10 mouse cellular contexts compared by ENCODE assay signal in the genomic region with DNA sequence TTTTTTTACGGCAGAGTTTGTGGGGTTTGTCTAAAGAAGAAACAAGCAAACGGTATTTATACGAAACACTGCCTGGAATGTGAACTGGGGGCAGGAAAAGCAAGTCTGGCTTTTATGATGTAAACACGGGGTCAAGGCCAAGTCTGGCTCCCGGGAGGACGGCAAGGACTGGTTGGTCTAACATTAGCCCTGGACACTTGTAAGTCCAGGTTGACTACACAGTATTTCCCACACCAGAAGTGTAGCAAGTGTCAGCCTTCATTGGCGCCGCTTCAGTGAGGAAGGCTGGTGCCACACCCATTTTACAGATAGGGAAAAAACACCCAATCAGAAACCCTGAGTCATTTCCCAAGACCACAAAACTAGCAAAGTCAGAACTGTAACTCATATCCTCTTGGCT. TPM values are rescaled to one million over a fixed set of nuclear protein-coding genes. Genes with fewer than 3 reads are reported as not detected.
DNase-seq lines count a peak whose midpoint lies in the region; ATAC-seq and TF ChIP-seq lines count a peak whose summit lies in the region.
"Had no signal": no experiment of that assay in that cellular context is flagged by ENCODE, and none has a peak within 500 bp of the region (broad histone marks: within the 10 kb centered on the region; RNA-seq: fewer than 3 reads in every experiment).

No protein-coding gene starts in this region.

- peaks cover 16% of the 10 kb centered on the region for H3K4me1 ChIP-seq in kidney, embryonic 14.5 days (ENCODE audit: control insufficient read depth, insufficient read depth, low read length)
- peaks cover 12% of the 10 kb centered on the region for H3K4me1 ChIP-seq in heart, adult 2 months (ENCODE audit: control insufficient read depth, insufficient read depth, low read length)
- peaks cover 45% of the 10 kb centered on the region for H3K4me1 ChIP-seq in kidney, embryonic 16.5 days (ENCODE audit: insufficient read depth, low read length)
- H3K4me1 ChIP-seq in small intestine, adult 2 months (ENCODE audit: control insufficient read depth, insufficient read depth, insufficient read length, low read length) = peaks cover 40% of the 10 kb centered on the region

- H3K9ac ChIP-seq in kidney, embryonic 14.5 days (ENCODE audit: low read depth, low read length) = no peak overlapping the region
- H3K9ac ChIP-seq in heart, adult 2 months (ENCODE audit: low read depth, low read length) = no peak overlapping the region
- no peak overlapping the region for H3K9ac ChIP-seq in kidney, embryonic 16.5 days (replicated peaks; ENCODE audit: low read length)

- H3K9me3 ChIP-seq in kidney, embryonic 14.5 days (ENCODE audit: control insufficient read depth, low read length) = no peaks in the 10 kb centered on the region
- H3K9me3 ChIP-seq in kidney, embryonic 16.5 days (ENCODE audit: low read length) = no peaks in the 10 kb centered on the region

- intact Hi-C loops in heart, adult 2 months (cut with DNase I) = no loop called here

- no peaks in the 10 kb centered on the region for H3K36me3 ChIP-seq in kidney, embryonic 14.5 days (ENCODE audit: control insufficient read depth, insufficient read depth, low read length)
- no peaks in the 10 kb centered on the region for H3K36me3 ChIP-seq in heart, adult 2 months (ENCODE audit: control insufficient read depth, insufficient read depth, low read length)
- no peaks in the 10 kb centered on the region for H3K36me3 ChIP-seq in kidney, embryonic 16.5 days (ENCODE audit: insufficient read depth, low read length)
- peaks cover 8% of the 10 kb centered on the region for H3K36me3 ChIP-seq in small intestine, adult 2 months (ENCODE audit: control insufficient read depth, insufficient read depth, low read length)

- H3K27ac ChIP-seq in kidney, embryonic 14.5 days (ENCODE audit: low read depth, low read length) = no peak overlapping the region
- peak overlapping the region; percentile 53 for H3K27ac ChIP-seq in heart, adult 2 months
- H3K27ac ChIP-seq in kidney, embryonic 16.5 days (ENCODE audit: low read length) = peak overlapping the region; percentile 59
- H3K27ac ChIP-seq in small intestine, adult 2 months (ENCODE audit: insufficient read depth, low read depth, low read length) = peak overlapping the region; percentile 62
- H3K27ac ChIP-seq: macrophage had no signal

- H3K79me2 ChIP-seq in heart, adult 2 months (replicated peaks; ENCODE audit: control insufficient read depth, insufficient read depth, low read length) = no peaks in the 10 kb centered on the region

- DNase-seq in kidney, adult 11 months = peak; percentile 80
- peak; percentile 66 to 67 for DNase-seq in heart, adult 2 months
- DNase-seq in layer of hippocampus, adult 11-12 months (ENCODE audit: low spot score) = no peak
- DNase-seq in layer of hippocampus, adult 18-20 months (ENCODE audit: low spot score in 2 of 2) = no peak
- DNase-seq in thymus, adult 18-20 months = no peak

- H3K4me2 ChIP-seq in kidney, embryonic 14.5 days (replicated peaks; ENCODE audit: low read depth, low read length) = no peak overlapping the region
- 0 out of 2 replicates have a peak overlapping the region, but pooled peaks have one; percentile 8 for H3K4me2 ChIP-seq in kidney, embryonic 16.5 days (replicated peaks; ENCODE audit: low read depth, low read length)

- TF ChIP-seq CTCF in heart, adult 2 months (IDR thresholded peaks at IDR 0.05) = no peak
- TF ChIP-seq CTCF in small intestine, adult 2 months (IDR thresholded peaks at IDR 0.05; ENCODE audit: extremely low read depth, insufficient read length, insufficient replicate concordance, low read depth, low read length) = no peak

- no peak for ATAC-seq in kidney, embryonic 14.5 days (ENCODE audit: low FRiP score, low TSS enrichment)
- ATAC-seq in kidney, embryonic 16.5 days (ENCODE audit: low FRiP score, low TSS enrichment) = no peak

- no peak overlapping the region for H3K4me3 ChIP-seq in kidney, embryonic 14.5 days (ENCODE audit: low read length)
- no peak overlapping the region for H3K4me3 ChIP-seq in heart, adult 2 months
- no peak overlapping the region for H3K4me3 ChIP-seq in kidney, embryonic 16.5 days (ENCODE audit: low read length)
- no peak overlapping the region for H3K4me3 ChIP-seq in small intestine, adult 2 months (ENCODE audit: low read depth, low read length)

- no peak for TF ChIP-seq EP300 in heart, adult 2 months (IDR thresholded peaks at IDR 0.05; ENCODE audit: insufficient read depth, low read depth, low read length)

- 63% methylated on average over 8 of the region's 8 CpGs for WGBS in kidney, embryonic 14.5 days
- 30% methylated on average over 8 of the region's 8 CpGs for WGBS in heart, adult 2 months
- 55% methylated on average over 8 of the region's 8 CpGs for whole genome bisulfite sequencing in kidney, embryonic 16.5 days
- 32% methylated on average over 8 of the region's 8 CpGs for WGBS in small intestine, adult 2 months

- H3K27me3 ChIP-seq in kidney, embryonic 14.5 days (ENCODE audit: control insufficient read depth, insufficient read depth, low read length) = 0 out of 2 replicates have a peak, but pooled peaks cover 3% of the 10 kb centered on the region
- H3K27me3 ChIP-seq in heart, adult 2 months (ENCODE audit: control insufficient read depth, insufficient read depth, low read length) = no peaks in the 10 kb centered on the region
- no peaks in the 10 kb centered on the region for H3K27me3 ChIP-seq in kidney, embryonic 16.5 days (ENCODE audit: insufficient read depth, low read length)
- no peaks in the 10 kb centered on the region for H3K27me3 ChIP-seq in small intestine, adult 2 months (ENCODE audit: control insufficient read depth, insufficient read depth, low read length)
- H3K27me3 ChIP-seq: CH12.LX had no signal

- TF ChIP-seq POLR2A in heart, adult 2 months (IDR thresholded peaks at IDR 0.05; ENCODE audit: insufficient read depth, low read depth, low read length) = no peak
- TF ChIP-seq POLR2A in small intestine, adult 2 months (IDR thresholded peaks at IDR 0.05; ENCODE audit: low read depth, low read length) = no peak

RNA-seq across cellular contexts. Expression of a gene that starts 18.8 kb away (rescaled TPM):
- polyA plus RNA-seq in kidney, embryonic 14.5 days (2014; fragmentation: Nextera tagmentation; extraction: Ambion mirVana) = 16.7 and 23.0 TPM in 2 replicates
- total RNA-seq in heart, adult 2 months (2021) = 1 to 10 TPM; 5.5 to 6.0 TPM
- 9.9 and 13.1 TPM in 2 replicates for polyA plus RNA-seq in heart, adult 2 months (2012; rRNA removed)
- 41.6 and 42.7 TPM in 2 replicates for polyA plus RNA-seq in kidney, embryonic 16.5 days (2015; fragmentation: Nextera tagmentation; extraction: Ambion mirVana)
- polyA plus RNA-seq in small intestine, adult 2 months (2012; rRNA removed) = 21.0 and 30.5 TPM in 2 replicates
- 1 to 10 TPM; 3.5 to 4.5 TPM for total RNA-seq in layer of hippocampus, adult 18-20 months (2021)

RNA-seq across cellular contexts. Expression of a gene that starts 50.4 kb away (rescaled TPM):
- 0.15 and 0.60 TPM in 2 replicates for polyA plus RNA-seq in kidney, embryonic 14.5 days (2014; fragmentation: Nextera tagmentation; extraction: Ambion mirVana)
- under 1 TPM; 0.47 to 0.55 TPM for total RNA-seq in heart, adult 2 months (2021)
- 0.47 and 0.53 TPM in 2 replicates for polyA plus RNA-seq in heart, adult 2 months (2012; rRNA removed)
- 0.74 and 1.0 TPM in 2 replicates for polyA plus RNA-seq in kidney, embryonic 16.5 days (2015; fragmentation: Nextera tagmentation; extraction: Ambion mirVana)
- polyA plus RNA-seq in small intestine, adult 2 months (2012; rRNA removed) = 0.03 and 0.05 TPM in 2 replicates
- total RNA-seq in layer of hippocampus, adult 18-20 months (2021) = 10 to 100 TPM; 12.8 to 13.1 TPM

Comparison
In these comparisons a context has a peak if more than half of its experiments do, and no peak if none do; other contexts are left out.
1. DNase-seq: peak in kidney, adult 11 months (single experiment) and heart, adult 2 months (2 of 2); none in layer of hippocampus, adult 11-12 months (single experiment), layer of hippocampus, adult 18-20 months (0 of 2) and thymus, adult 18-20 months (0 of 2).